Mouse (Mus musculus) ovary, adult 18-20 months (tissue): ENCODE results near the gene Pafah1b1.

Source experiments
- DNase-seq: peaks from one replicate; pipeline ENCODE4 v3.0.0; 2022; ENCODE audit warnings: low spot score, mixed read lengths

Pafah1b1 gene

DNA sequence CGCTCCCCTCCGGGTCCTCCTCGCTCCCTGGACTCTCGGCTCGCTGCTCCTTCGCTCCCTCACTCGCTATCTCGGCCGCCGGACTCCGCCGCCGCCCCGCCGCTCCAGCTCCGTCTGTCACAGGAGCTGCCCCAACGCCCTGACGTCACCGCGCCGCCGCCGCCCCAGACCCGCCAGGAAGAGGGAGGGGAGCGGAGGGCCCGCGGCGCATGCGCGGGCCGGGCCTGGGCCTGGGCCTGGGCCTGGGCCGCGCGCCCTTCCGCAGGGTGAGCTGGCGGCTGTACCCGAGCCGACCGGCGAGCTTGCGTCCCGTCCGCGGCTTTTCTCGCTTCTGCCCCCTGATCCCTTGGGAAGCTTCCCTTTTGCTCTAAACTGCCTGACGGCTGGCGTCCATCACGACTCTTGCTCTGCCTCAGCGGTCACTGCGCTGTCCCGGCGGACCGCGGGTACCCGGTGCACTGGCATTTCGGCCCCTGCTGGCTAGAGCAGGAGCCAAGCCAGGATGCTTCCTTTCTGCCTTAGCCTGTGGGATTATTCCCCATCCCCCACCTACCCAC, at the start of gene Pafah1b1:
Gene Pafah1b1, minus strand, starts transcription at position 436 of the 557 bp plus-strand sequence.
- peak; percentile 95 for DNase-seq

DNA sequence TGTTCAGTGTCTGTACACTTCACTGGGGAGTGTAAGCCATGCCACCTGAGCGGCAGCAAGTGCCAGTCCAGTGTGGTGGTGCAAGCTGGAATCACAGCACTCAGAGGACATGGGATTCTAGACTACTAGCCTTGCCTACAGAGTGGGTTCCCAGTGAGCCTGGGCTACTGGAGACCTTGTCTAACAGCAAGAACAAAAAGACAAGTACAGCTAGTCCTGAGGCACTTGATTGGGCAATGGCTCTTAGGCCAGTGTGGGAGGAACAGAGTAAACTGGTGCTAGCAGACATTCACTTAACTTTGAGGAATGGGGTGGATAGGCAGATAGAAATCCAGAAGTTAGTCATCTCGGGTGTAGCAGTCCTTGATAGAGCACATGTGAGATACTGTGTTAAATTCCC, 47.9 kb upstream of the Pafah1b1 start:
- DNase-seq = no peak

DNA sequence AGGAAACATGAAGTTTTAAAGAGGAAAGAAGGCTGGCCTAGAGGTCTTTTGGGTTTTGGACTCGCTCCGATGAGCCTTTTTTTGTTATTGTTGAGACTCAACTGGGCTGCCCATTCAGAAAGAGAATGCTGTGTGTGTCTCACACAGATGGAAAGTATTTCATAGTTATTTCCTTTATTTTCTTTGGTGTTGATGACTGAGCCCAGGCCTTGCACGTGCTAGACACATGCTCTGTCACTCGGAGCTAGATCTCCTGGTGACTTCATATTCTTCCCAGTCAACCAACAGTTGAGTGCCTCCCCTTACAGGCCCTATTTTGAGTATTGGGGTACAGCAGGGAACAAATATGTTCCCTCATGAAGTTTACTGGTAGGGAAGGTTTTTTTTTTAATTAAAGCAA, 47.2 kb upstream of the Pafah1b1 start:
- DNase-seq = no peak

DNA sequence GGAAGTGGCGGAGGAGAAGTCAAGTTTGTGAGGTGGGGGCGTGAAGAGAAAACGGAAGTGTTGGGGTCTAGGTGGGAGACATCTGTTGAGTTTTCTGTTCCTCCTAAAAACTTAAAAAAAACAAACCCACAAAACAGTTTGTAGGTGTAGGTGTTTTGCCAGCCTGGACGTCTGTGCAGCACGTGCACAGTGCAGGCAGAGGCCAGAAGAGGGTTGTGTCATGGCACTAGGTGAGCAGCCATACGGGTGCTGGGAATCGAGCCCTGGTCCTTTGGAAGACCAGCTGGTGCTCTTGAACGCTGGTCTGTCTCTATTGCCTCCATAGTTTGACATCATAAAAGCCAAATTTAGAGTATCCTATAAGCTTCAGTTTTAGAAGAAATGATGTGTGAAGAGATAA, 46.8 kb upstream of the Pafah1b1 start:
- DNase-seq = no peak

DNA sequence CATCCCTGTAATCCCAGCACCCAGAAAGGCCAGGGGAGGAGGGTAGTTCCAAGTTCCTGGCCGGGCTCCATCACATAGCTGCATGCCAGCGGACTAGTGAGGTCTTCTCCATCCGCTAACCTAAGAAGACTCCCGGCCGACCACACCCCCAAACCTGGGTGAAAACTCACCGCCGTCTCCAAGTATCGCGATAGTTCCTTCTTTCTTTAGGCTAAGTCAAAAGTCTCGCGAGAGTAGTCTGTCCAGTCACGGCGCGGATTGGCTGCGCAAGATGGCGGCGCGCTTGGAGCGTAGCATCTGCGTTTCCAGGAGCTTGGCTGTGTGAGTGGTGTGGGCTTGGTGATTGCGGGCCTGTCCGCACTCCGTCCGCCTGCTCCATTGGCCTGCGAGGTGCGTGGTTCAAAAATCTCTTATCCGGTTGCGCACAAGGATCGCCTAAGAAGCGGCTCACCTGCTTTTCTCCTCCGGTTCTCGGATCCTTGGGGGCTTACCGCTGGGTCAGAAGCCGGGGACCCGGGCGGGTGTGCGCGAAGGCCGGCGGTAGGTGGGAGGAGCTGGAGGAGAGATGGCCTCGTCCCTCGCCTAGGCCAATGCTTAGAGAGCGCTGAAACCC, 46.2 kb upstream of the Pafah1b1 start, which contains the start of gene Mettl16:
Gene Mettl16, plus strand, starts transcription at position 236 of the 613 bp plus-strand sequence.
- peak; percentile 92 for DNase-seq

DNA sequence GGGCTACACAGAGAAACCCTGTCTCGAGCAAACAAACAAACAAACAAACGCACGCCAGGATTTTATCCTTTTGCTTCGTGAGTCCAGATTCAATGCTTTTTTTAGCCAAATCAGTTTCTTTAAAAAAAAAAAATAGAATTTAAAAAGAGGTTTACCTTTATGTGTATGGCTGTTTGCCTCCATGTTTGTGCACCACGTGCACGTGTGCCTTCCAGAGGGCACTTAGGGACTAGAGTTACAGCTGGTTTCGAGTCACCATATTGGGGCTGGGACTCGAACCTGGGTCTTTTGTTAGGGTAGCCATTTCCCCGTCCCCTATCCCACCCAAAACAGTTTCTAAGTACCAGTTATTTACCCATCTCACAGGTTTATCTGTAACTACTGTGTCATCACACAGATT, 45.6 kb upstream of the Pafah1b1 start:
- DNase-seq = no peak

DNA sequence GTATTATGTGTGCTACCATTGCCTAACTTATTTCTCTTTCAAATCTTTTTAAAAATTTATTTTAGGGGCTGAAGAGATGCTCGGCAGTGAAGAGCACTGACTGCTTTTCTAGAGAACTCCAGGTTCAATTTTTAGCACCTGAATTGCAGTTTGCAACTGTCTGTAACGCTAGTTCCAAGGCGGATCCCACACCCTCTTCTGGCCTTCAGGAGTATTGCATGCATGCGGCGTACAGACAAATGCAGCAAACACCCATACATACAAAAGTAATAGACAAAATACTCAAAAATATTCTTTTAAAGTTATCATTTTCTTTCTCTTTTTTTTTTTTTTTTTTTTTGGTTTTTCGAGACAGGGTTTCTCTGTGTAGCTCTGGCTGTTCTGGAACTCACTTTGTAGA, 43.6 kb upstream of the Pafah1b1 start:
- DNase-seq = no peak

DNA sequence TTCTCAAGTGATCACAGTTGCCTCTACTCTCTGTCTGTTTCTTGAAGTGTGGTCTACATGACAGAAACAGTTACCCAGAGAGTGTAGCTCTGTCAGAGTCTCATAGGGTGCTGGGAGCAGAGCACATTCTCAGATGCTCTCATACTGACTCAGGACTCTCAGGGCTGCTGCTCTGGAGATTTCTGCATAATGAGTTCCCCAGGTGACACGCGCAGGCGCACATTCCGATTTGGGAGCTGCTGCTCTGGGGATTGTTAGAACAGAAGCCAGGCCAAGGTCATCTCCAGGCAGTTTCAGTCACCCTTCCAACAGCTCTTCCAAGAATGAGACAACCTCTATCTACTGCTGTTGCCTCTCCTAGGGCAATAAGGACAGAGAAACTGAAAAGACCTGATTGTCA, 43.0 kb upstream of the Pafah1b1 start:
- no peak for DNase-seq

DNA sequence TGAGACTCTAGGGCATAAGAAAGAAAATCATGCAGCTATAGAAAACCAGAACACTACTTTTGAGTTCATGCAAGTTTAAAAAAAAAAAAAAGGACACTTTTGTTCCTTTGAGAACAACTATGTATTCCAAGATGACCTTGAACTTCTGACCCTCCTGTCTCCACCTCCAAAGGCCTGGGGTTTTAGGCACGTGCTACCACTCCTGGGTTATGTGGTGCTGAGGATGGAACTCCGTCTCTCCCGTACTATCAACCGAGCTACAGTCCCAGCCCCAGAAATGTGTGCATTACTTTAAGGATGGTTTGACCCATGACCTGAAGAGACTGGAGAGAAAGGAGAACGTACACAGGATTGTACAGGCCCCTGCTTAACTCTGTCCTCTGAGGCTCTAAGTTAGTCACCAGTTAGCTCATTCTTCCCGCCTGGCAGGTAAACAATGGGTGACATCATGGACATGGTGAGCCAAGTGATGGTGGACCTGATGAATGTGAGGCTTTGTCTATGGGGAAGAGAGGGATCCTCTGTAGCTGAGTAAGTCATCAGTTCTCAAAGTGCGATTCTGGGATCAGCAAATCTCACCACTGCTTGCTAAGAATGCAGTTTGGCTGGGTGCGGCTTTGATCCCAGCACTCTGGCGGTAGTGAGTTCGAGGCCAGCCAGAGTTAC, 39.6 kb upstream of the Pafah1b1 start:
- no peak for DNase-seq

DNA sequence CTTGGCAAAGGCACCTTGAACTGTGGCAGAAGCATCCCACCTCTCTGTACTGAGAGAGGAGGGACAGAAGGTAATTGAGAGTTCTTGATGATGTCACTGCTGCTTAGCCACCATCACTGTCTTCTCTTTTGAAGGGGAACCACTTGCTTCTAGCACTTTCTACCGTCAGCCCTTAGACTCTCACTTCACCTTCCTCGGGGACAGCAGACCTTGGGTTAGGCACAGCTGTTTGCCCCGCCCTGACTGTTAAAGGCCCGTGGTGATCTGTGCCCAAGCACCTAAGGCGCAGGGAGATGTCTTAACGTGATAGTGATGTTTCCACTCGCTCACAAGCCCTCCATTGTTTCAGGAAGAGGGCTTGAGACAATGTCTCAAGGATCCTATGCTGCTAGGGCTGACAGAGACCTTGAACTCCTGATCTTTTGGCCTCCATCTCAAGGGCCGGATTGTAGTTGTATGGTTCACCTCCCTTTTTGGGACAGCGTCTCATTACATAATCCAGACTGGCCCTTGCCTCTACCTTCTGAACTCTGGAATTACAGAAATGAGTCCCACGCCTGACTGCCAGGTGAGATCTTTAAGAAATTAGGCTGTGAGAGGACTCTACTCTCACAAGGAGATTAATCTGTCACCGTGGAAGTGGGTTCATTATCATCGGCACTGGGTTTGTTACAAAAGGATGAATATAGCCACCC, 36.7 kb upstream of the Pafah1b1 start:
- no peak for DNase-seq

DNA sequence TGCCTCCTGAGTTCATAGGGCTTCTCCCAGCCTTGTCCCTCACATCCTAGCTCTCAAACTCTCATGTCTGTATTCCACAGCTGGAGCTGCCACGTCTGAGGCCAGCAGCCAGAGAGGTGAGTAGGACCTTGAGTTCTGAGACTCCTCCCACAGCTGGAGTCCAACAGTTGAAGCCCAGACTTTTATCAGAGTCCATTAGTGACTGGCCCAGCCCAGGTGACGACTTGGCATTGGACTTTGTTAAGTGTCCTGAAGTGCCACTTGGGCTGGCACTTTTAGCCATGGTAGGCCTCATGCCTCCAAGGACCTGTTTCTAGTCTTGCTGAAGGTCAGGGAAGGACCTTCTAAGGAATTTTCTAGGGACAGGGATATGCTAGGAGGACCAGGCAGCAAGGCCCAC, 32.2 kb upstream of the Pafah1b1 start:
- no peak for DNase-seq

DNA sequence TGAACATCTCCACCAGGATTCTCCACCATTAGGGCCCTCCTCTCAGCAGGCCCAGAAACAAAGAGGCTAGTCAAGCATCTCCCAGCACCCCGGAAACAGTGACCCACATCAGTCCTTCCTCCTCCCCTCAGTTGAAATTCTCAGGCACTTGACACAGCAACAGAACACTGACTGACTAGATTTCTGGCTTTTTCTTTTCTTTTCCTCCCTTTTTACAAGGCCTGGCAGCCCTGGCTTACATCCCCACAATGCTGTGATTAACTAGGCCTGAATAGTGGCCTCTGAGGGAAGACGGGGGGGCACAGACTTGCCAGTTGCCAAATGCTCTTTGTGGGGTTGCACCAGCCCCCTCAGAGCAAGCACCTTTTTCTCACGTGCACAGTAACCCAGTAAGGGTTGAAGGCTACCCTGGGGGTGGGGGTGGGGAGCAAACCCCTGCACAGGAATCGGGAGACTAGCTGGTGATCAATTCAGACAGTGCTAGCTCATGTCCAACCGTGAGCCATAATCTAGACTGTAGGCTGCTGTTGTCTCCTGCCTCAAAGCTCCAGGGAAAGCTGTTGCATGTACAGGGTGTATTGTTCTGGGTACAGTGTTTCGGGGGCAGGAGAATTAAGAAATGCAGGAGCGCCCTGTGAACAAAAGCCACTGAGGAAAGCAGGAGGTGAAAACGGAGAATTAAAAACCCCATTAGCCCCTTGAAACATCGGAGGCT, 27.0 kb upstream of the Pafah1b1 start:
- DNase-seq = no peak

DNA sequence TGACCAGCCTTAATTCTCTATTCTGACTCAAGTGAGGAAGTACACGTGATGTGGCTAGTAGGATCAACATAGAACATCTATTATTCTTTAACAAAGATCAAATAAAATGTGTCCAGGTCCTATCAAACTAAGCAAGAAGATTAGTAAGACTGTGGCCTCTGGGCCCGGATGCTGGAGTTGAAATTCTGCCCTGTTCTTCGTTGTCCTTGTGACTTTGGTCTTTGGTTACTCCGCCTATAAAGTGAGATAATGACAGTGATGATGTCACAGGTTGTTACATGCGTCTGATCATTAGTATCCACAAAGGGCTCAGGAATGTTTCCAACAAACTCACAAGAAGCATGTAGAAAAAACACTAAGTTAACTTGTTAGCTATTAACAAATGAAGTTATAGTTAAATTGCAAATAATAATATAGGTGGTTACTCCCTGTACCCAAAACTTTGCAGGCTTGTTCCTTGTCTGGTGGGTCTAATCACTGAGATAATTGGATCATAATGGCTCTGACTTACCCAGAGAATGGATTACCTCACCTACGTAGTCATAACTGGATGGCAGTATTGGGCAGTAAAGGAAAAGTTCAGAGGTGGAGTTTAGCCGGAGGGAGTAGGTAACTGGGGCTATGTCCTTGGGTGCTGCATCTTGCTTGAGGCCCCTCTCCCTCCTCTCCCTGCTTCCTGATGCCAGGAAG, 26.3 kb upstream of the Pafah1b1 start:
- DNase-seq = no peak

DNA sequence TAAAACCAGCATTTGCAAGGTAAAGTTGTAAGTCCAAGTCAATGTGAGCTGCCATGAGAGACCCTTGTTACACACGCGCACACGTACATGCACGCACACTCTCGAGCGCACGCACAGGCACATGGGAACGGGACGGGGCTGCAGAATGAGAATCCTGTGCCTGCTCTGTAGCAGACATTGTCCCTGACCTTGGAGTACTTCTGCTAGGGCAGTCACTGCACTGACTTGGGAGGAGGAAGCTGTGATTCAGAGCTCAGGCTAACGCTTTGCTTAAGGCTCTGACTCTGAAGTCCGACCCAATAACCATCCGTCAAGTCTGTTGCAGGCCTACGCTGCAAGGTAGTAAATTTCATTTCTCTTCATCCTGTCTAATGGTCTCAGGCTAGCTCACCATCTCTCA, 24.8 kb upstream of the Pafah1b1 start:
- DNase-seq = no peak

DNA sequence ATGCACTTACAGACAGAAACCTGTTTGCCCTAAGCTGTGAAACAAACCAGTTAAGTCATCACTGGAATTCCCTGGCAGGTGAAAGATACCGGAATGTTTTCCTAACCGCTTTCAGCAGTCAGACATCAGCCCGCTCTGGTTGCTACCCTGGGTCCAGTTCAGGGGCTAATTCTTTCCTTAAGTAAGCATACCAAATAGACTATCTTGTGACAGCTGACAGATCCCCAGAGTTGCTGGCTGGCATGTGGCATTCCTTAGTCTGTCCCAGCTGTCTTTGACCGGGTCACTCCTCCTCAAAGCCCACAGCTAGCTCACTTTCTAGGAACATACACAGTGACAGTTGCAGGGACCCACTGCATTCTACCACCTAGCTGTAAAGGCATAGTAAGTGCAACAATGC, 23.6 kb upstream of the Pafah1b1 start:
- DNase-seq = no peak

DNA sequence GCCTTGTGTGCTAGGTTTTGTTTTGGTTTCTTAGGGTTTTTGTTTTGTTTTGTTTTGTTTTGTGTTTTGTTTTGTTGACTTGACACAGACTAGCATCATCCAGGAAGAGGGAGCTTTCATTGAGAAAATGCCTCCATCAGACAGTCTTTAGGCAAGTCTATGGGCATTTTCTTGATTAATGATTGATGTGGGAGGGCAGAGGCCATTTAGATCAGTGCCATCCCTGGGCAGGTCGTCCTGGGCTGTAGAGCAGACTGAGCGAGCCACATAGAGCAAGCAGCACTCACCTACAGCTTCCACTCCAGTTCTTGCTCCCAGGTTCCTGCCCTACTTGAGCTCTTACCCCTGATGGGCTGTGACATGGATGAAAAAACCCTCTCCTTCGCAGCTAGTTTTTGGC, 13.4 kb upstream of the Pafah1b1 start:
- no peak for DNase-seq

DNA sequence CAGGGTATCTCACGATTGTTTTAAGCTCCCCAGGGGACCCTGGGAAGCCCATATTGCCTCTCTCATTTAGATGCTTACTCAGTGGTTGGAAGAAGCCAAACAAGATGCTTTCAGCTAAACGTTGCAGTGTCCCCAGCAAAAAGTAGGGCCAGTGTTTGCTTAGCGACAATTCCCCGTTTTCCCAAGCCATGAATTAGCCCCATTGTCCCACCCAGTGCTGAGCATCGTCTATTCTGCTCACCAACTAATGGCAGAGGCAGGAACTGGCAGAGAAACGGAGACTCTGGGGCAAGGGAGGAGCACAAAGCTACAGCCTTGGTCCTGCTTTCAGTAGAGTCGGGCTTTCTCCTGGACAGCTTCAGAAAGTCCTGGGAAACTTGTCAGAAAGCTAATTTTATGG, 10.4 kb upstream of the Pafah1b1 start:
- no peak for DNase-seq

DNA sequence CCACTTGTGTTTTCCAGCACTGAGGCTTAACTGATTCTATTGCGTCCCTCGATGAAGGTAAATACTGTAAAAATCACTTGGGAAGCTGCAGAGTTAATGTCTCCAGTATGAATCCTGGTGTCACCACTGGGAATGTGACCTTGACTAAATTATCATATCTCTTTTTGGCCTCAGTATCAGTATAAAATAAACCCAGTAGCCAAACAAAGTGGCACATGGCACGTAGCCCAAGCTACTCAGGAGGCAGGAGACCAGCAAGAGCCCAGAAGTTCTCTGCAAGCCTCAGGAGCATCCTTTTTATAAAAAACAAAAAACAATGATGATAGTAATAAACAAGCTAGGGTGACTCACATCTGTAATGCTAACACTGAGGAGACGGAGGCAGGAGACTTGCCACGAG, 711 bp upstream of the Pafah1b1 start:
- DNase-seq = peak; percentile 30

DNA sequence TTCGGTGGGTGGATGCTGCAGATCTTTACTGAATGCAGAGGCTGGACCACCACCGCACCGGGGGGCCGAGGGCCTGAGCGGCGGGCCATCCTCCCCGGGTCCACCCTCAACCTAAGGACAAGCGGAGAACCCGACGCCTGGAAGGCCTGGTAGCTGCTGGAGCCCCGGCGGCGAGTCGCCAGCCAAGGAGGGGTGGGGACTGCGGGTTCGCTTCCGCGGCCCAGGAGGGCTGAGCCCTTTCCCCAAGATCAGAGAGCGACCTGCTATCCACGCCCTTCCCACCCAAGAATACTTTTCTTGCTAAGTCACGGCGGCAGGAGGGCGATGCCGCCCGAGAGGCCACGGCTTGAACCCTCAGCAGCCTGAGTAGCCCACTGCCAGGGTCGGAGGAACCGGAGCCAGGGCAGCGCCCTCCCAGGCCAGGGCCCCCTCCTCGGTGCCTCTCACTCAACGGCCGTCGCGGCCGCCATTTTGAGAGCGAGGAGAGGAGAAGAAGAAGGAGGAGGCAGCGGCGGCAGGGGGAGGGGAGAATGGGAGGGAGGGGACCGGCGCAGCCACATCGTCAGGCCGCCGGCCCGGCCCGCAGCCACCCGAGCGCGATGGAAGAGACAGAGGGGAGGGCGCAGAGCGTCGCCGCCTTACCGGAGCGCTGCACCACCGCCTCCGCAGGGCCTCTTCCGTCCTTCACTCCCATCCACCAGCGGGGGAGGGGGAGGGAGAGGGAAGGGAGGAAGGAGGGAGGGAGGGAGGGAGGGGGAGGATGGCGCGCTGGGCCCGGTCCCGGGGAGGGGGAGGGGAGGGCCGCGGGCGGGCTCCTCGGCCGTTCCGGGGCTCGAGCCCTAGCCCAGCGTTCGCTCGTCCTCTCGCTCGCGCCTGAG, 874 bp downstream of the Pafah1b1 start:
- DNase-seq = peak; percentile 71

DNA sequence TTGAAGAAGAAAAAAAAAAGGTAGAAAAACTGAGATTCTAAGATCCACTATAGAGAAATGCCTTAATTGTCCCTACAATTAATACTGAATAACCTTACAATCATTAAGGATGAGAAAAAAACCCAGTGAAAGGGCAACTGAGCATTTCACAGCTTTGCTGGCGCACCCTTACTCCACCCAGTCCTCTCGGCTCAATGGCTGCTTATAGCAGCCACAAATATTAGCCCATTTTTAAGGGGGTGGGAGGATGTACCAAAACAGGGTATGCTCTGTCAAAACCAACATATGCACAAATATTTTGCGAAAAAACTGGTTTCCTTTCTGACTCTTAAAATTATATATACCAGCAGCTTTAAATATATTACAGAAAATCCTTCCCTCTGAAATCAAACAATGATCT, 2.5 kb downstream of the Pafah1b1 start:
- DNase-seq = no peak

DNA sequence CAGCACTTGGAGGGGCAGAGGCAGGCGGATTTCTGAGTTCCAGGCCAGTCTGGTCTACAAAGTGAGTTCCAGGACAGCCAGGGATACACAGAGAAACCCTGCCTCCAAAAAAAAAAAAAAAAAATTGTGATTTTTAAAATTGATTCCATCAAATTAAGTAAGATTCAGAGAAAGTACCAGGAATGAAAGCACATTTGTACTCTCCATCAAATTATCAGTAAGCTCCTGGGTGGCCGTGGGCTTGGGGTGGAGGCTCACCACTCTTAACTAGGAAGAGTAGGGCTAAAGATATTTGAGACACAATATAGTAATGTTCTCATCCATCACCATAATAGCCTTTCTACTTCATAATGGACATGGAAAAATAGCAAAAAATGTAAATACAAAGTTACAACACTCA, 3.3 kb downstream of the Pafah1b1 start:
- no peak for DNase-seq
